Mouse (Mus musculus): ENCODE data around the gene Btg2.

Gene Btg2

GRCm38 (mm10) chr1:134076789-134077188 lies 2.1 kb downstream of the Btg2 start:
- no peak for DNase-seq

GRCm38 (mm10) chr1:134075532-134075931 lies 3.4 kb downstream of the Btg2 start:
- DNase-seq = no peak

GRCm38 (mm10) chr1:134074606-134075005 lies 4.3 kb downstream of the Btg2 start:
- no peak for DNase-seq

- DNase-seq = no peak
Measured at GRCm38 (mm10) chr1:134074184-134074583, 4.7 kb downstream of the Btg2 start.

GRCm38 (mm10) chr1:134073658-134074057 lies 5.3 kb downstream of the Btg2 start:
- no peak for DNase-seq

- no peak for DNase-seq
Measured at GRCm38 (mm10) chr1:134073061-134073564, 5.8 kb downstream of the Btg2 start.

- DNase-seq = peak; percentile 52 to 69
Measured at GRCm38 (mm10) chr1:134071411-134072018, 7.4 kb downstream of the Btg2 start.

GRCm38 (mm10) chr1:134070099-134070669 lies 8.7 kb downstream of the Btg2 start:
- no peak for DNase-seq

GRCm38 (mm10) chr1:134067143-134067619 lies 11.7 kb downstream of the Btg2 start:
- peak; percentile 74 to 84 for DNase-seq

- DNase-seq = no peak
Measured at GRCm38 (mm10) chr1:134066554-134066953, 12.4 kb downstream of the Btg2 start.

- DNase-seq = no peak
Measured at GRCm38 (mm10) chr1:134065241-134065809, 13.6 kb downstream of the Btg2 start.

GRCm38 (mm10) chr1:134064296-134064831 lies 14.6 kb downstream of the Btg2 start:
- DNase-seq = no peak

GRCm38 (mm10) chr1:134063773-134064125 lies 15.2 kb downstream of the Btg2 start:
- DNase-seq = peak; percentile 51 to 67

GRCm38 (mm10) chr1:134063086-134063772 lies 15.7 kb downstream of the Btg2 start:
- peak; percentile 76 to 85 for DNase-seq

- peak; percentile 62 to 69 for DNase-seq
Measured at GRCm38 (mm10) chr1:134062411-134063085, 16.4 kb downstream of the Btg2 start.

GRCm38 (mm10) chr1:134061915-134062314 lies 17.0 kb downstream of the Btg2 start:
- no peak for DNase-seq

- DNase-seq = peak; percentile 90 to 94
Measured at GRCm38 (mm10) chr1:134060849-134061569, 17.9 kb downstream of the Btg2 start.

GRCm38 (mm10) chr1:134059739-134060695 lies 18.9 kb downstream of the Btg2 start:
- DNase-seq = no peak

- DNase-seq = no peak
Measured at GRCm38 (mm10) chr1:134058870-134059269, 20.1 kb downstream of the Btg2 start.

GRCm38 (mm10) chr1:134057736-134058135 lies 21.2 kb downstream of the Btg2 start:
- no peak for DNase-seq

- DNase-seq = no peak
Measured at GRCm38 (mm10) chr1:134056285-134056684, 22.6 kb downstream of the Btg2 start.

Data from kidney, postnatal 4 days (tissue).